Mouse (Mus musculus): ENCODE measurements around the gene Zfp597. TPM values are rescaled to one million over a fixed set of nuclear protein-coding genes. Genes with fewer than 3 reads are reported as not detected.

Zfp597 gene
- 11.2 and 12.5 TPM in 2 replicates for polyA plus RNA-seq (2015; fragmentation: Nextera tagmentation; extraction: Ambion mirVana)

DNA sequence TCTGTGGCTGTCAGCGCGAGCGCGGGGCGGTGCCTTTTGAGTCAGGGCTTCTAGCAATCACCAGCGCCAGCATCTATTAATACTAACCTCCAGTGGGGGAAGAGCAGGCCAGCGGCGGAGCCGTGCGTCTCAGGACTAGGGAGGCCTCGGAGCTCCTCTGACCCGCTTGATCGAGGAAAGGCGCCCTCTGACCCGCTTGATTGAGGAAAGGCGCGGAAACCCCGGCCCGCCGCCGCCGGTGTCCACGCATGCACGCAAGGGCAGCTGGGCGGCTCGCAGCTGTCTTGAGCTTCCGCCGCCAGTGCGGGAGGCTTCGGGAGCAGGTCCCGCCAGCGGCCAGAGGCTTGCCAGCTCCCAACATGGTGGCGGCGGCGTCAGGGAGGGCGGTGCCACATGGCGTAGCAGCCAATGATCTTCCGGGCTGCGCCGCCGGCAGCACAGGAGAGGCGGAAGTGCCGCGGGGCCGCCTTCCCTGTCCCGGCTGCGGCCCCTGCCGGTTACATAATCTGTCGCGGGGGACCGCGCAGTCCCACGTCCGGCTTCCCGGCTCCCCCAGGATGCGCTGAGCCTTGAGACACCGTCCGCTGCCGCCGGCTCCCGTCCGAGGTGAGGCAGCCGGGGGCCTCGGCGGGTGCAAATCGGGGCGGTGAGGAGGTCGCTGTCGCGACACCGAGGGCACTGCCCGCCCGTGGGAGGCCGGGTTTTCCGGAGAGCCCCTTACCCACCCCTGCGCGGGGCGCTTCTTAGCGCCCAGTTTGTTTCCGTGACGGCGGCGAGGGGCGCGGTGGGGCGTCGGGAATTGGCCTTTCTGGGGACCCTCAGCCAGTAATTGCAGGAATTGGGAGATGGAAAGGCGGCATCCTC, at the start of gene Zfp597, which contains the start of gene Gm20695:
Gene Zfp597 (minus strand): TSS at position 361 of the 864 bp plus-strand sequence.
Gene Gm20695 (plus strand): TSS at position 448 of the 864 bp plus-strand sequence.
- WGBS: under 1% methylated on average over 88 of the region's 88 CpGs
- peak within 1 kb of the TSS; percentile 72 for H3K4me2 ChIP-seq
- H3K4me3 ChIP-seq: peak within 1 kb of the TSS; percentile 61
- H3K27me3 ChIP-seq: no peaks in the 10 kb centered on the region
- ATAC-seq (ENCODE audit: low read depth): peak; percentile 98
- H3K27ac ChIP-seq (replicated peaks): peak within 1 kb of the TSS; percentile 94
- peaks cover 9% of the 10 kb centered on the region for H3K36me3 ChIP-seq
- peak within 1 kb of the TSS; percentile 77 for H3K9ac ChIP-seq
- no peaks in the 10 kb centered on the region for H3K9me3 ChIP-seq
- peaks cover 38% of the 10 kb centered on the region for H3K4me1 ChIP-seq (replicated peaks)

DNA sequence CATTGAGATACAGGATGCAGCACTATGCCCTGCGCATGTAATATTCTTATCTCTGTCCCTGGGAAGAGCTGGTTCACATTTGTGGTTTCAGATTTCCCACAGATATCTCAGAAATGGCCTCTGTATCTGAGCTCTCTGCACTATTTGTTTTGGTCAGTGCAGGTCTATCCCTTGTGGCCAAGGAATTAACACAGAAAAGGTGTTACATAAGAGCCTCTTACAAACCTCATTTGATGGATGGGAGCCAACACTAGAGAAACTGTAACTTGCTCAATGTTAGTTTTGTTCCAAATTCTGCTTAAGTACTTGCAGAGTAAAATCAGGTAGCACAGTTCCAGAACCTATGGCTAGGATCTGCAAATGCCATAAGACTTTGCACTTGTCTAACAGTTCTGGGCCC, 49.7 kb upstream of the Zfp597 start:
- WGBS: 94% methylated on average over 1 of the region's 1 CpGs

DNA sequence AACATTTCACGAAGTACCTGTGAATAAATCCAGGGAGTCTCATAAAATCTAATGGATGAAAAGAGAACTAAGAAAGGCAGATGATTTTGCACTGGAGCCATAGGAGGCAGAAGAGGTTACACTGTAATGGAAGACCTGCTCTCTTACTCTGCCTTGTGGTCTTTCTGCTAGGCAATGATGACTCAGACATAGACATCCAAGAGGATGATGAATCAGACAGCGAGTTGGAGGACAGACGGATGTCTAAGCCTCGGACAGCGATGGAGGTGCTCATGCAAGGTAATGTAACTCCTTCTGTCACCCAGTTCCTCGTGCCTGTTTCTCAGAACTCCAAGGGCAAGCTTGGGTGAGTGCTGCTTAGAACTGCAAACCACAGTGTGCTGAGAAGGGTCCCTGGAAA, 49.2 kb upstream of the Zfp597 start:
- H3K27me3 ChIP-seq: no peaks in the 10 kb centered on the region
- no peak for ATAC-seq (ENCODE audit: low read depth)
- H3K27ac ChIP-seq (replicated peaks): no peak overlapping the region
- no peak overlapping the region for H3K4me2 ChIP-seq
- no peaks in the 10 kb centered on the region for H3K4me1 ChIP-seq (replicated peaks)
- H3K9ac ChIP-seq: no peak overlapping the region
- H3K36me3 ChIP-seq: peaks cover 93% of the 10 kb centered on the region
- 93% methylated on average over 6 of the region's 6 CpGs for WGBS
- H3K9me3 ChIP-seq: no peaks in the 10 kb centered on the region
- no peak overlapping the region for H3K4me3 ChIP-seq

More for the DNA sequence above, 49.7 kb upstream of the Zfp597 start:
- no peak overlapping the region for H3K4me3 ChIP-seq
- H3K9me3 ChIP-seq: no peaks in the 10 kb centered on the region
- peaks cover 94% of the 10 kb centered on the region for H3K36me3 ChIP-seq
- no peak overlapping the region for H3K27ac ChIP-seq (replicated peaks)
- no peaks in the 10 kb centered on the region for H3K27me3 ChIP-seq
- no peaks in the 10 kb centered on the region for H3K4me1 ChIP-seq (replicated peaks)
- no peak for ATAC-seq (ENCODE audit: low read depth)
- no peak overlapping the region for H3K4me2 ChIP-seq
- no peak overlapping the region for H3K9ac ChIP-seq

DNA sequence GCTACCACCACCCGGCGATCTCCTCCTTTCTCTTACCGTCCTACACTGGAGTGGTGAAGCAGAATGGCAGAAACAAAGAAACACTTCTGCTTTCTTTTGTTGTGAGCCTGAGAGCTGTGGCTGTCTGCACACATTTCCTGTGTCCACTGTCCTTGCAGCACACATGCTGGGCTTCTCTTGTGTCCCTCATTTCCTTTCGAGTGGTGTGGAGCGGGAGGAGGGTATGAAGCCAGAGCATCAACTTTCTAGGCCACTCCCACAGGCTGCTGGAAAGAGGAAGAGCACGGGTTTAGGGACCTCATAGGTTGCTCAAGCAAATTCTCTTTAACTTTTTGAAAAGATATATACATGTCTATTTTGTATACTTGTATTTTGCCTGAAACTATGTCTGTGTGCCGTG, 44.8 kb upstream of the Zfp597 start:
- Histone ChIP-seq H3K9me3 (no peaks in the 10 kb centered on the region), H3K27me3 (no peaks in the 10 kb centered on the region), H3K27ac (replicated peaks) (no peak overlapping the region), H3K4me3 (no peak overlapping the region), H3K9ac (no peak overlapping the region), H3K4me1 (replicated peaks) (no peaks in the 10 kb centered on the region), H3K36me3 (peaks cover 86% of the 10 kb centered on the region), H3K4me2 (no peak overlapping the region)
- no peak for ATAC-seq (ENCODE audit: low read depth)
- WGBS: 77% methylated on average over 7 of the region's 7 CpGs

DNA sequence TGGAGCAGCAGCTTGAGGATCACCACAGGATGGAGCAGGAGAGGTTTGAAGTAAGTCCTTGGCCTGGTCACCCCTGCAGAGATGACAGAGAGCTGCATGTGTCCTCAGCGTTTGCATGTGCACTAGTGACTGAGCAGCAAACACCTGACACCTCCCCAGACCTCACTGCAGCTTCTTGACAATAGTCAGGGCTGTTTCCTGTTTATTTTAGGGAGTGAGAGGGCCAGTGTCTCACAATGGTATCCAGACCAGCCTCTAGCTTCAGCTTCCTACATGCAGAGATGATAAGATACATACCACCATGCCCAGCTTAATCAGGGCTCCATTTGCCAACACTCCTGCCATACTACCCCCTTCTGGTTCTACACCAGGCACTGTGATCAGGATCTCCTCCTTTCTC, 44.2 kb upstream of the Zfp597 start:
- no peak overlapping the region for H3K9ac ChIP-seq
- no peaks in the 10 kb centered on the region for H3K9me3 ChIP-seq
- no peak for ATAC-seq (ENCODE audit: low read depth)
- H3K36me3 ChIP-seq: peaks cover 86% of the 10 kb centered on the region
- no peak overlapping the region for H3K4me2 ChIP-seq
- H3K27me3 ChIP-seq: no peaks in the 10 kb centered on the region
- H3K4me3 ChIP-seq: no peak overlapping the region
- 75% methylated on average over 1 of the region's 1 CpGs for WGBS
- no peaks in the 10 kb centered on the region for H3K4me1 ChIP-seq (replicated peaks)
- no peak overlapping the region for H3K27ac ChIP-seq (replicated peaks)

DNA sequence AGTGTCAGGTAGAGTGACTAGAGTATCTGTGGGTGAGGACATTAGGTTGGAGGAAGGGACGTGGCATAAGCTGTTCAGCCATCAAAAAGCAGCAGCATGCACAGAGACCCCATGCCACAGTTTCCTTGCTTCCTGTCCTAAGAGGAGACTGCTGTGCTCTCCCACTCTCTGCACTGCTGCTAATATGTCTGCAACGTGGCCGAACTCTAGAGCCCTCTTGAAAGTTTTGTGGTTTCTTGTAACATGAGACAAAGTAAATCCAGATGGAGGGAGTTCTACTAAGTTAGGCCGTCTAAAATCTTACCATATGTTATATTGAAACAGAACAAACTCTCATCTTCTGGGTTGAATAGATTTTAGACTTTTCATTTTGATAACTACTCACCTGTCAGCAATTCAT, 39.6 kb upstream of the Zfp597 start:
- H3K27ac ChIP-seq (replicated peaks): no peak overlapping the region
- no peak overlapping the region for H3K9ac ChIP-seq
- no peak overlapping the region for H3K4me3 ChIP-seq
- peaks cover 78% of the 10 kb centered on the region for H3K36me3 ChIP-seq
- no peaks in the 10 kb centered on the region for H3K27me3 ChIP-seq
- H3K4me2 ChIP-seq: no peak overlapping the region
- H3K9me3 ChIP-seq: no peaks in the 10 kb centered on the region
- ATAC-seq (ENCODE audit: low read depth): no peak
- WGBS: 83% methylated on average over 4 of the region's 4 CpGs
- no peaks in the 10 kb centered on the region for H3K4me1 ChIP-seq (replicated peaks)

DNA sequence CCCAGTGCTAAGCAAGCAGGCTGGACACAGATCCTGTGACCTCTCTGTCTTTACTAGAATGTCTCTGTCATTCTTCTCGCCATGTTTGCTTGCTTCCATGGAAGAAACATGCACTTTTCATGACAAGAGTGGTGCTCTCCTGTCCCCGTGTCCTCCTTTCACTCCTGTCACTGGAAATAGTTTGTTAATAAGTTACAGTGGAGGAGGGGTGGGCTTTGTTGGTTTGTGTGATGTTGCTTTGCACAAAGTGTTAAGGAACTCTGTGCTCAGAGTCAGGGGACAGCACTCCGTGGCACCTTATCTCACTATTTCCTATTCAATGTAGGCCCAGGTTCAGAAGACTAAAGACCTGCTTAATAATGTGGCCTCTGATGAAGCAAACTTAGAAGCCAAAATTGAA, 39.2 kb upstream of the Zfp597 start:
- Histone ChIP-seq H3K4me3 (no peak overlapping the region), H3K9ac (no peak overlapping the region), H3K27me3 (no peaks in the 10 kb centered on the region), H3K27ac (replicated peaks) (no peak overlapping the region), H3K4me1 (replicated peaks) (no peaks in the 10 kb centered on the region), H3K36me3 (peaks cover 79% of the 10 kb centered on the region), H3K4me2 (no peak overlapping the region), H3K9me3 (no peaks in the 10 kb centered on the region)
- 92% methylated on average over 3 of the region's 3 CpGs for WGBS
- no peak for ATAC-seq (ENCODE audit: low read depth)

DNA sequence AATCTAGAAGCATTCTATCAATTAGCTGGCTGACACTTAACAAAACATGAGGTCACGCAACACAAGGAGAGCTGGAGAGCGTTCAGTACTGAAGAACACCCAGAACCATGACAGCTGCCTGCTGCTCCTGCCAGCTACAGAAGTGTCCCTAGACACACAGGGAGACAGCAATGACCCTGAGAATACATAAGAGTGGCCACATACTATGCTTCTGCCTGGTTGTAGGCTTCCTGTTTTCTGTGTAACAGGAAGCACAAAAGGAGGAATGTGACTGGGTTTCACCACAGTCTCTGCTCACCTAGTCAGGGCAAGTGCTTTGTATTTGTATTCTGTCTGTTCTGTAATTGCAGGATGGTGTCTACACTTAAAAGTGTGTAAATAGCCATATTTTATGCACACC, 36.4 kb upstream of the Zfp597 start:
- no peak overlapping the region for H3K27ac ChIP-seq (replicated peaks)
- no peak for ATAC-seq (ENCODE audit: low read depth)
- H3K9ac ChIP-seq: no peak overlapping the region
- H3K9me3 ChIP-seq: no peaks in the 10 kb centered on the region
- H3K4me3 ChIP-seq: no peak overlapping the region
- H3K27me3 ChIP-seq: no peaks in the 10 kb centered on the region
- H3K36me3 ChIP-seq: peaks cover 85% of the 10 kb centered on the region
- WGBS: 97% methylated on average over 2 of the region's 2 CpGs
- no peak overlapping the region for H3K4me2 ChIP-seq
- no peaks in the 10 kb centered on the region for H3K4me1 ChIP-seq (replicated peaks)

DNA sequence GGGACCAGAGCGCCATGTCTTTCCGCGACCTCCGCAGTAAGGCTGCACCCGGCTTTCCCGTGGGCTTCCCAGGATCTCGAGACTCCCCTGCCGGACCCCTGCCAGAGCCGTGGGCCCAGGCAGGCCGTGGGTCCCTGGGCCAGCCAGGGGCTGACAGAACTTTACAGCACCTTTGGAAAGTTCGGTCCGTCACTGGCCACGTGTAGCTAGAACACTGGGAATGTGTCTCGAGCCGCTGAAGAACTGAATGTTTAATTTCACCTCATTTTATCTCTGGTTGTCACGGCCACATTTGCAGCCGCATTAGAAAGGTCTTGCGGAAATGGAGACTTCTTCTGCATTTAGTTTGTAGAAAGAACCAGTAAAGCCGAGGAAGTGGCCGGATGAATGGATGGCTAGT, 24.8 kb upstream of the Zfp597 start:
- ATAC-seq (ENCODE audit: low read depth): no peak; the same call in 1 of the 2 replicates
- H3K9ac ChIP-seq: peak overlapping the region; percentile 84
- 9% methylated on average over 20 of the region's 20 CpGs for WGBS
- H3K4me2 ChIP-seq: peak overlapping the region; percentile 82
- no peaks in the 10 kb centered on the region for H3K27me3 ChIP-seq
- H3K4me1 ChIP-seq (replicated peaks): peaks cover 24% of the 10 kb centered on the region
- H3K9me3 ChIP-seq: no peaks in the 10 kb centered on the region
- peak overlapping the region; percentile 77 for H3K27ac ChIP-seq (replicated peaks)
- H3K36me3 ChIP-seq: peaks cover 48% of the 10 kb centered on the region
- peak overlapping the region; percentile 68 for H3K4me3 ChIP-seq

DNA sequence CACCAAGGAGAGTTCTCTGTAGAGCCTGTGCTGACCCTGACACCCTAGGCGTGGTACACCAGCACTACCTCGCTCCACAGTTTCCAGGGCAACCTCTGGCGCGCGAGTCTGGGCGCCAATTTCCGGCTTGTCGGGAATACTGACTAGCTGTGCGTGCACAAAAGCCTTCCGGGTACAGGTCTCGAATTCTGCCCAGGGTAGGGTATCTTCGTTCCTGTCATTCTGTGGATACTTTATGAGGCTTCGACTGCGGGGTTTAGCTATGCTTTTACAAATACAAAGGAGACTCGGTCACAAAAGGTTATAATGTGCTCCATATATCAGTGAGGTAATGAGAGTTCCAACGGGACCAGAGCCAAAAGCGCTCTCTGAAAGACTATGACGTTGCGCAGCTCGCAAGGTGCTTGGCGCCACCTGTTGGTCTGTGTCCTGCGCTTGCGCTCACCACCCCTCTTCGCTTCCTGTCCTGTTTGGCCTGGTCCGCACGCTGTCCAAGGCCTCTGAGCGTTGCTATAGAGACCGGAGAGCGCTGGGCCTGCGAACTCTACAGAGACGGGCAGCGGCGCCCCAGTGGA, 24.3 kb upstream of the Zfp597 start, which contains the start of the genes 1700037C18Rik and Cluap1:
Gene 1700037C18Rik (minus strand): TSS at position 153 of the 575 bp plus-strand sequence.
Gene Cluap1 (plus strand): TSS at position 265 of the 575 bp plus-strand sequence.
- Histone ChIP-seq H3K9me3 (no peaks in the 10 kb centered on the region), H3K9ac (peak within 1 kb of the TSS; percentile 84), H3K36me3 (peaks cover 48% of the 10 kb centered on the region), H3K4me1 (replicated peaks) (peaks cover 24% of the 10 kb centered on the region), H3K27ac (replicated peaks) (peak within 1 kb of the TSS; percentile 77), H3K4me3 (peak within 1 kb of the TSS; percentile 68), H3K27me3 (no peaks in the 10 kb centered on the region), H3K4me2 (peak within 1 kb of the TSS; percentile 82)
- peak; percentile 97 for ATAC-seq (ENCODE audit: low read depth)
- WGBS: 0% methylated on average over 33 of the region's 33 CpGs

DNA sequence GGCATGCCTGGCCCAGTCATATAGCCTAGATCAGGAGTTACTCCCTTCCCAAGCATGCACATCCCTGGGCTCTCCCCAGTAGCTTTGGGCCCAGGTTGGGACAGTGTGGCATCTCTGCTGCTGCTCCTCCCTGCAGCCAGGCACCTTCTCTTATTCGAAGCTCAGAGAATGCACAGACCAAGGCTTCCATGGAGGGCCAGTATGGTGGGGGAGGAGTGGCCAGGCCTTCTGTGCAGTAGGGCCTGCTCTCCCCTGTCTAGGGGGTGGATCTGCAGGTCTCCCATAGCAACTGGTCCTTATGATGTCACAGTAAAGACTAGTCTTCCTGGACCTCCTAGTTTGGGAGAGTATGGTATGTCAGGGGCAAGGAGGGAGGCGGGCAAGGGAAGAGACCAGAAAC, 23.1 kb upstream of the Zfp597 start:
- ATAC-seq (ENCODE audit: low read depth): no peak
- Histone ChIP-seq H3K9me3 (no peaks in the 10 kb centered on the region), H3K4me3 (no peak overlapping the region), H3K36me3 (peaks cover 45% of the 10 kb centered on the region), H3K4me2 (no peak overlapping the region), H3K4me1 (replicated peaks) (peaks cover 24% of the 10 kb centered on the region), H3K27ac (replicated peaks) (no peak overlapping the region), H3K9ac (no peak overlapping the region), H3K27me3 (no peaks in the 10 kb centered on the region)
- WGBS: 86% methylated on average over 2 of the region's 2 CpGs

DNA sequence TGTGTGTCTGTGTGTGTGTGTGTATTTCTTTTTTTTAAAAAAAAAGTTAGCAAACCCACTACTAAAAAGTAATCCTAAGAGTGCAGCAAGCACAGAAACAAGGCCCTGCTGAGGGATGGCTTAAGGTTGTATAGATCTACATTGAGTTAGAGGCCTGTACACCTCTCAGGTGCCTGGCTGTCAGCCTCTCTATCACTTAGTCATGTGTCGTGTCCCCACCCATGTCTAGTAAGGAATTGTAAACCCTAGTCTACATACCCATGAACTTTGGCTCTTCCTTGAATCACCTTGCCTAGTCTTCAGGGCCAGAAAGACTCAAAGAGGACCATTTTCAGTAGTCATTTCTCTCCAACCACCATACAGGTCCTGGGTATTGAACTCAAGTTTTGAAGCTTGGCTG, 12.2 kb upstream of the Zfp597 start:
- no peak overlapping the region for H3K4me2 ChIP-seq
- no peaks in the 10 kb centered on the region for H3K27me3 ChIP-seq
- WGBS: 96% methylated on average over 1 of the region's 1 CpGs
- H3K9me3 ChIP-seq: no peaks in the 10 kb centered on the region
- H3K4me1 ChIP-seq (replicated peaks): no peaks in the 10 kb centered on the region
- H3K36me3 ChIP-seq: peaks cover 76% of the 10 kb centered on the region
- H3K4me3 ChIP-seq: no peak overlapping the region
- ATAC-seq (ENCODE audit: low read depth): no peak
- H3K27ac ChIP-seq (replicated peaks): no peak overlapping the region
- H3K9ac ChIP-seq: no peak overlapping the region

Data from neural tube, embryonic 13.5 days (tissue).